Mouse (Mus musculus): Measurements from ENCODE around the gene Vegfd. TPM values are rescaled to one million over a fixed set of nuclear protein-coding genes. Genes with fewer than 3 reads are reported as not detected.

Vegfd gene
- polyA plus RNA-seq, 1 experiment from 2014 or later = 0.66 TPM

- H3K4me2 ChIP-seq = no peak overlapping the region
- no peaks in the 10 kb centered on the region for H3K27me3 ChIP-seq
- H3K4me3 ChIP-seq (replicated peaks) = no peak overlapping the region
- 58% methylated on average over 3 of the region's 3 CpGs for WGBS (ENCODE audit: insufficient replicate concordance)
- H3K9ac ChIP-seq = no peak overlapping the region
- H3K36me3 ChIP-seq = no peaks in the 10 kb centered on the region
- H3K9me3 ChIP-seq (replicated peaks) = no peaks in the 10 kb centered on the region
- peaks cover 10% of the 10 kb centered on the region; the same call in 1 of the 2 replicates for H3K4me1 ChIP-seq (replicated peaks)
- ATAC-seq (ENCODE audit: low read depth) (no peak), DNase-seq (no peak)
- no peak overlapping the region for H3K27ac ChIP-seq
Observed at GRCm38 (mm10) chrX:164441306-164441705, 68.1 kb downstream of the Vegfd start.

GRCm38 (mm10) chrX:164445601-164446000 lies 72.4 kb downstream of the Vegfd start:
- no peaks in the 10 kb centered on the region for H3K9me3 ChIP-seq (replicated peaks)
- WGBS (ENCODE audit: insufficient replicate concordance) = 76% methylated on average over 12 of the region's 12 CpGs
- no peak for DNase-seq
- H3K9ac ChIP-seq = no peak overlapping the region
- H3K4me2 ChIP-seq = no peak overlapping the region
- peaks cover 28% of the 10 kb centered on the region for H3K4me1 ChIP-seq (replicated peaks)
- ATAC-seq (ENCODE audit: low read depth) = no peak
- no peak overlapping the region for H3K27ac ChIP-seq
- H3K4me3 ChIP-seq (replicated peaks) = no peak overlapping the region
- H3K36me3 ChIP-seq = no peaks in the 10 kb centered on the region
- H3K27me3 ChIP-seq = no peaks in the 10 kb centered on the region

- no peaks in the 10 kb centered on the region for H3K27me3 ChIP-seq
- DNase-seq (no peak), ATAC-seq (ENCODE audit: low read depth) (no peak)
- no peaks in the 10 kb centered on the region for H3K36me3 ChIP-seq
- H3K4me2 ChIP-seq = no peak overlapping the region
- H3K4me3 ChIP-seq (replicated peaks) = no peak overlapping the region
- peaks cover 28% of the 10 kb centered on the region for H3K4me1 ChIP-seq (replicated peaks)
- H3K9ac ChIP-seq = no peak overlapping the region
- no peaks in the 10 kb centered on the region for H3K9me3 ChIP-seq (replicated peaks)
- H3K27ac ChIP-seq = no peak overlapping the region
- WGBS (ENCODE audit: insufficient replicate concordance) = 65% methylated on average over 10 of the region's 10 CpGs
Observed at GRCm38 (mm10) chrX:164446106-164446551, 73.0 kb downstream of the Vegfd start.

GRCm38 (mm10) chrX:164446835-164447681 lies 73.9 kb downstream of the Vegfd start:
- H3K27me3 ChIP-seq = no peaks in the 10 kb centered on the region
- H3K9me3 ChIP-seq (replicated peaks) = no peaks in the 10 kb centered on the region
- no peak overlapping the region for H3K9ac ChIP-seq
- peaks cover 28% of the 10 kb centered on the region for H3K4me1 ChIP-seq (replicated peaks)
- no peak for DNase-seq
- H3K4me3 ChIP-seq (replicated peaks) = no peak overlapping the region
- peak; percentile 70 for ATAC-seq (ENCODE audit: low read depth)
- peak overlapping the region; percentile 85 for H3K27ac ChIP-seq
- 48% methylated on average over 9 of the region's 9 CpGs for WGBS (ENCODE audit: insufficient replicate concordance)
- H3K4me2 ChIP-seq = peak overlapping the region; percentile 40; the same call in 1 of the 2 replicates
- no peaks in the 10 kb centered on the region for H3K36me3 ChIP-seq

- peak; percentile 32 for DNase-seq
- Histone ChIP-seq H3K4me3 (replicated peaks) (no peak overlapping the region), H3K4me2 (0 out of 2 replicates have a peak overlapping the region, but pooled peaks have one; percentile 40), H3K27ac (peak overlapping the region; percentile 85), H3K9ac (no peak overlapping the region), H3K4me1 (replicated peaks) (peaks cover 28% of the 10 kb centered on the region), H3K9me3 (replicated peaks) (no peaks in the 10 kb centered on the region), H3K27me3 (no peaks in the 10 kb centered on the region), H3K36me3 (no peaks in the 10 kb centered on the region)
- 33% methylated on average over 2 of the region's 2 CpGs for WGBS (ENCODE audit: insufficient replicate concordance)
- ATAC-seq (ENCODE audit: low read depth) = peak; percentile 94
Observed at GRCm38 (mm10) chrX:164447682-164448071, 74.5 kb downstream of the Vegfd start.

GRCm38 (mm10) chrX:164449201-164449600 lies 76.0 kb downstream of the Vegfd start:
- no peaks in the 10 kb centered on the region for H3K27me3 ChIP-seq
- no peaks in the 10 kb centered on the region for H3K36me3 ChIP-seq
- no peak overlapping the region for H3K9ac ChIP-seq
- no peak overlapping the region for H3K27ac ChIP-seq
- H3K4me2 ChIP-seq = no peak overlapping the region
- DNase-seq (peak; percentile 8), ATAC-seq (ENCODE audit: low read depth) (no peak)
- no peak overlapping the region for H3K4me3 ChIP-seq (replicated peaks)
- WGBS (ENCODE audit: insufficient replicate concordance) = 7% methylated on average over 3 of the region's 3 CpGs
- H3K9me3 ChIP-seq (replicated peaks) = no peaks in the 10 kb centered on the region
- H3K4me1 ChIP-seq (replicated peaks) = peaks cover 26% of the 10 kb centered on the region

Other genes starting within 250 kb of the Vegfd start
- gene Ace2, start 234.0 kb upstream of the Vegfd start, polyA plus RNA-seq (2015; fragmentation: Nextera tagmentation; extraction: Ambion mirVana) = 0.03 TPM in 1 of 2 replicates, not detected in the other
- 0.14 and 0.27 TPM in 2 replicates for gene Bmx, start 115.2 kb upstream of the Vegfd start, polyA plus RNA-seq (2015; fragmentation: Nextera tagmentation; extraction: Ambion mirVana)
- gene Pir, start 104.0 kb upstream of the Vegfd start, polyA plus RNA-seq (2015; fragmentation: Nextera tagmentation; extraction: Ambion mirVana) = 20.2 and 23.9 TPM in 2 replicates
- gene Piga, start 46.4 kb downstream of the Vegfd start, polyA plus RNA-seq (2015; fragmentation: Nextera tagmentation; extraction: Ambion mirVana) = 14.9 and 18.3 TPM in 2 replicates
- gene Asb11, start 63.6 kb downstream of the Vegfd start, polyA plus RNA-seq (2015; fragmentation: Nextera tagmentation; extraction: Ambion mirVana) = 0.09 and 0.17 TPM in 2 replicates
- gene Asb9, start 132.9 kb downstream of the Vegfd start, polyA plus RNA-seq (2015; fragmentation: Nextera tagmentation; extraction: Ambion mirVana) = 0.12 TPM in 1 of 2 replicates, not detected in the other